ENCODE assay signal across 8 mouse cellular contexts in the genomic region with DNA sequence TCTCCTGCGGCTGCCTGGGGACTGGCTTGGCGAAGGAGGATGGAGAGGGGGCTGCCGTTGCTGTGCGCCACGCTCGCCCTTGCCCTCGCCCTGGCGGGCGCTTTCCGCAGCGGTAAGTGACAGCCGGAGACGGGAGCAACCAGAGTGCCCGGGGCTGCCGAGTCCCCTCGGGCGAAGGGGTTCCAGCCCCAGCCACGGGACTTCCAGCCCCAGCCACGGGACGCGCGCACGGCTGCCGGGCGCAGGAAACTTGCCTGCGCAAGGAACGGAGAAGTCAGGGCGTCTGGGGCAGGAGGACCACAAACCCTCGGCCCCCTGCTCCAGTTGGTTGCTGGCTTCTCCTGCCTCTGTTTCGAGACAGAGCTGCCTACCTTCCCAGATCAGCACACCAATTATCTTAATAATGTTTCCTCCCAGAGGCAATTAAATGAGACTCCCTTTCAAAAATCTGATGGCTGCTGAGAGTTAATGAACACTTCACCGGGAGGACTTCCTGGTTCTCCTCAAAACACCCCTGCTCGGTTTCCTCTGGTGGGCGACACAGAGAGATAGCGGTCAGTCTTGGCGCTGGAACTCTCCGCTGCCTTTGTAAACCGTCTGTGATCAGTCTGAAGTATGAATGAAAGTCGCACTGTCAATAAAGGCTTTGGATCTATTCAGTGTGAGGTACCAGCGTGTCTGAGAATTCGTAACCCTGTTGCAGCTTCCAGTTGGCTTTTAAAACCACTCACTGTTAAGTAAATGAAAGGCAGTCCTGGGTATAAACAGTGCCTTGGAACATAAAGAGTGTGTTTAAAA. TPM values are rescaled to one million over a fixed set of nuclear protein-coding genes. Genes with fewer than 3 reads are reported as not detected.
DNase-seq lines count a peak whose midpoint lies in the region; ATAC-seq and TF ChIP-seq lines count a peak whose summit lies in the region.

No protein-coding gene starts in this region.

- peak overlapping the region; percentile 100 for H3K4me2 ChIP-seq in forebrain, embryonic 13.5 days
- peak overlapping the region; percentile 100 for H3K4me2 ChIP-seq in hindbrain, embryonic 12.5 days (replicated peaks)
- H3K4me2 ChIP-seq in liver, embryonic 11.5 days: peak overlapping the region; percentile 73

- H3K27me3 ChIP-seq in liver, adult 2 months (ENCODE audit: control insufficient read depth, insufficient read depth, low read length): no peaks in the 10 kb centered on the region
- H3K27me3 ChIP-seq in forebrain, embryonic 13.5 days: peaks cover 16% of the 10 kb centered on the region
- H3K27me3 ChIP-seq in hindbrain, embryonic 12.5 days: peaks cover 11% of the 10 kb centered on the region
- H3K27me3 ChIP-seq in liver, embryonic 11.5 days (replicated peaks; ENCODE audit: control insufficient read depth, insufficient read depth, low read length): peaks cover 38% of the 10 kb centered on the region

- H3K4me3 ChIP-seq in liver, adult 2 months (ENCODE audit: insufficient read depth, low read depth, low read length): peak overlapping the region; percentile 70
- peak overlapping the region; percentile 72 for H3K4me3 ChIP-seq in forebrain, embryonic 13.5 days
- H3K4me3 ChIP-seq in hindbrain, embryonic 12.5 days: peak overlapping the region; percentile 79
- peak overlapping the region; percentile 68 for H3K4me3 ChIP-seq in liver, embryonic 11.5 days (ENCODE audit: low read depth, low read length)

- WGBS in liver, adult 2 months: under 1% methylated on average over 40 of the region's 40 CpGs
- WGBS in forebrain, embryonic 13.5 days: under 1% methylated on average over 40 of the region's 40 CpGs
- WGBS in hindbrain, embryonic 12.5 days: under 1% methylated on average over 38 of the region's 40 CpGs
- under 1% methylated on average over 40 of the region's 40 CpGs for WGBS in liver, embryonic 11.5 days

- TF ChIP-seq CTCF in liver, adult 2 months (IDR thresholded peaks at IDR 0.05; ENCODE audit: low read depth, low read length): no peak

- peak; percentile 13 for ATAC-seq in activated CD4-positive, CD25-positive, alpha-beta regulatory T cell, adult 4 months
- peak; percentile 38 for ATAC-seq in forebrain, embryonic 13.5 days
- ATAC-seq in hindbrain, embryonic 12.5 days (ENCODE audit: low FRiP score): peak; percentile 39; the same call in 1 of the 2 replicates
- no peak for ATAC-seq in liver, embryonic 11.5 days (replicated peaks; ENCODE audit: low FRiP score)
- ATAC-seq in megakaryocyte progenitor cell, adult 5-6 weeks (replicated peaks; ENCODE audit: poor library complexity): no peak

- H3K9ac ChIP-seq in liver, adult 2 months (ENCODE audit: low read depth, low read length): peak overlapping the region; percentile 81
- H3K9ac ChIP-seq in forebrain, embryonic 13.5 days: peak overlapping the region; percentile 83
- peak overlapping the region; percentile 81 for H3K9ac ChIP-seq in hindbrain, embryonic 12.5 days
- peak overlapping the region; percentile 70 for H3K9ac ChIP-seq in liver, embryonic 11.5 days (ENCODE audit: low read depth, low read length)

- peak overlapping the region; percentile 77 for H3K27ac ChIP-seq in liver, adult 2 months (replicated peaks; ENCODE audit: insufficient read depth, low read depth, low read length)
- peak overlapping the region; percentile 95 for H3K27ac ChIP-seq in forebrain, embryonic 13.5 days
- peak overlapping the region; percentile 90 for H3K27ac ChIP-seq in hindbrain, embryonic 12.5 days
- peak overlapping the region; percentile 87 for H3K27ac ChIP-seq in liver, embryonic 11.5 days (ENCODE audit: low read depth, low read length)

- TF ChIP-seq POLR2A in liver, adult 2 months (IDR thresholded peaks at IDR 0.05; ENCODE audit: extremely low read depth, insufficient read depth, low read length): 0 out of 2 replicates have a peak, but pooled peaks have one; percentile 4

- H3K9me3 ChIP-seq in forebrain, embryonic 13.5 days (replicated peaks): no peaks in the 10 kb centered on the region
- no peaks in the 10 kb centered on the region for H3K9me3 ChIP-seq in hindbrain, embryonic 12.5 days (replicated peaks)
- no peaks in the 10 kb centered on the region for H3K9me3 ChIP-seq in liver, embryonic 11.5 days (ENCODE audit: control insufficient read depth, low read length)

- DNase-seq in liver, adult 2 months (ENCODE audit: extremely low read depth, low read depth, low spot score): peak; percentile 58
- DNase-seq in liver: no peak
- DNase-seq in liver, embryonic 11.5 days (ENCODE audit: low spot score): peak; percentile 47
- peak; percentile 19 for DNase-seq in naive thymus-derived CD4-positive, alpha-beta T cell, adult 2 months (ENCODE audit: low read depth)

- H3K4me1 ChIP-seq in liver, adult 2 months (ENCODE audit: control insufficient read depth, insufficient read depth, low read length): peaks cover 11% of the 10 kb centered on the region
- H3K4me1 ChIP-seq in forebrain, embryonic 13.5 days: peaks cover 61% of the 10 kb centered on the region
- H3K4me1 ChIP-seq in hindbrain, embryonic 12.5 days: peaks cover 24% of the 10 kb centered on the region
- H3K4me1 ChIP-seq in liver, embryonic 11.5 days (replicated peaks; ENCODE audit: control insufficient read depth, insufficient read depth, low read length): 0 out of 2 replicates have a peak, but pooled peaks cover 2% of the 10 kb centered on the region

- H3K79me2 ChIP-seq in liver, adult 2 months (ENCODE audit: control insufficient read depth, insufficient read depth, low read length): peaks cover 4% of the 10 kb centered on the region; the same call in 1 of the 2 replicates

- peaks cover 13% of the 10 kb centered on the region; the same call in 1 of the 2 replicates for H3K36me3 ChIP-seq in liver, adult 2 months (ENCODE audit: control insufficient read depth, insufficient read depth, low read length)
- no peaks in the 10 kb centered on the region; the same call in 1 of the 2 replicates for H3K36me3 ChIP-seq in forebrain, embryonic 13.5 days (ENCODE audit: poor library complexity, severe bottlenecking)
- H3K36me3 ChIP-seq in hindbrain, embryonic 12.5 days: no peaks in the 10 kb centered on the region
- no peaks in the 10 kb centered on the region for H3K36me3 ChIP-seq in liver, embryonic 11.5 days (ENCODE audit: control insufficient read depth, insufficient read depth, low read length)

RNA-seq across cellular contexts. Expression of a gene that starts 1.3 kb away (rescaled TPM):
- total RNA-seq in liver, adult 2 months (2014; rRNA removed): 39.5 and 54.1 TPM in 2 replicates
- polyA plus RNA-seq in liver, adult 2 months (2012; rRNA removed): 16.5 and 22.2 TPM in 2 replicates
- 100 to 1,000 TPM; 209 to 238 TPM for polyA plus RNA-seq in activated CD4-positive, CD25-positive, alpha-beta regulatory T cell, adult 4 months (2017; shearing (Covaris generic))
- polyA plus RNA-seq in forebrain, embryonic 13.5 days (2015; fragmentation: Nextera tagmentation; extraction: Ambion mirVana): 54.4 and 55.9 TPM in 2 replicates
- polyA plus RNA-seq in hindbrain, embryonic 12.5 days (2016; fragmentation: Nextera tagmentation; extraction: Ambion mirVana): 48.5 and 59.5 TPM in 2 replicates
- polyA plus RNA-seq in liver, embryonic 11.5 days (2014; fragmentation: Nextera tagmentation; extraction: Ambion mirVana): 48.5 and 55.3 TPM in 2 replicates
- 8.3 and 9.4 TPM in 2 replicates for total RNA-seq in megakaryocyte progenitor cell, adult 5-6 weeks (2015)
- 9.7 and 11.7 TPM in 2 replicates for total RNA-seq in megakaryocyte progenitor cell, adult 5-6 weeks (2017)

Comparison
In these comparisons a context has a peak if more than half of its experiments do, and no peak if none do; other contexts are left out.
1. ATAC-seq: peak in activated CD4-positive, CD25-positive, alpha-beta regulatory T cell, adult 4 months (single experiment), forebrain, embryonic 13.5 days (single experiment) and hindbrain, embryonic 12.5 days (single experiment); none in liver, embryonic 11.5 days (single experiment) and megakaryocyte progenitor cell, adult 5-6 weeks (single experiment).
2. Peak in every context shown above with its lines, with median percentiles within 50 percentile points of each other: H3K27ac ChIP-seq, H3K4me3 ChIP-seq, H3K9ac ChIP-seq and H3K4me2 ChIP-seq.